Mouse (Mus musculus) cortical plate, adult 2 months (tissue): ENCODE measurements around the gene Spred2.

Experiments used
- CTCF ChIP-seq: fragments of 200-500 bp; IDR thresholded peaks from 2 replicates; pipeline ENCODE4 v1.5.1; 2011; ENCODE audit warnings: mild to moderate bottlenecking, control low read depth, low read length; ENCODE audit not compliant: insufficient read depth; ENCODE audit errors: extremely low read depth
- POLR2A ChIP-seq: fragments of 200-500 bp; IDR thresholded peaks from 2 replicates; pipeline ENCODE4 v1.6.1; 2011; ENCODE audit warnings: mild to moderate bottlenecking, low read length, control low read depth; ENCODE audit not compliant: insufficient read depth; ENCODE audit errors: extremely low read depth

DNA sequence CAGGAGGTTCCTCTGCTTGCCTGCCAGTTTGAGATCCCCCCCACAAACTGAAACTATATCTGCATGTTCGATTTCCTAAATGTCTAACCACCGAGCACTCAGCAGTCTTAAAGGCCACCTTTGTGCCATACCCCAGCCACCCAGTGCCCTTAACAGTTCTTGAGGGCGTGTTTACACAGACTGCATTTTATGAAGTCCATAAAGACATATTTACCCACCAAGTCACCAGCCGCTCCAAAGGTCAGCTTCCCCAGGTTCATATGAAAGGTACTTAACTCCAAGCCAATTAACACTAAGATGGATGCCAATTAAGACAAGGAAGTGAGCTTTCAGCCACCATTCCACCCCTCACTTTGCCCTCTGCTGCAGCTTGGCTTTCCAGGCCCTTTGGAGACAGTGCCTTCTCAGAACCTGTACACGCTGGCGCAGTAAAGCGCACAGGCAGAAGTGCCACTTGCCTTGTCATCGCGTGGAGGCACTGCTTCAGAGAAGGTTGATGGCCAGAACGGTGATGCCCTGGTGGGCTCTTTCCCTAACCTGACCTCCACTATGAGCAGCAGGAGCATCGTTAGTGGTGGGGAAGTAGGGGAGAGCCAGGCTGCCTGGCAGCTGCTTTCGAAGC is 17.1 kb downstream of the Spred2 start:
- TF ChIP-seq CTCF, result no peak
- no peak for TF ChIP-seq POLR2A
